Mouse (Mus musculus): ENCODE measurements around the gene Gnb1. TPM values are rescaled to one million over a fixed set of nuclear protein-coding genes. Genes with fewer than 3 reads are reported as not detected.

The Gnb1 gene
- polyA plus RNA-seq, 1 experiment: 1,603 TPM

DNA sequence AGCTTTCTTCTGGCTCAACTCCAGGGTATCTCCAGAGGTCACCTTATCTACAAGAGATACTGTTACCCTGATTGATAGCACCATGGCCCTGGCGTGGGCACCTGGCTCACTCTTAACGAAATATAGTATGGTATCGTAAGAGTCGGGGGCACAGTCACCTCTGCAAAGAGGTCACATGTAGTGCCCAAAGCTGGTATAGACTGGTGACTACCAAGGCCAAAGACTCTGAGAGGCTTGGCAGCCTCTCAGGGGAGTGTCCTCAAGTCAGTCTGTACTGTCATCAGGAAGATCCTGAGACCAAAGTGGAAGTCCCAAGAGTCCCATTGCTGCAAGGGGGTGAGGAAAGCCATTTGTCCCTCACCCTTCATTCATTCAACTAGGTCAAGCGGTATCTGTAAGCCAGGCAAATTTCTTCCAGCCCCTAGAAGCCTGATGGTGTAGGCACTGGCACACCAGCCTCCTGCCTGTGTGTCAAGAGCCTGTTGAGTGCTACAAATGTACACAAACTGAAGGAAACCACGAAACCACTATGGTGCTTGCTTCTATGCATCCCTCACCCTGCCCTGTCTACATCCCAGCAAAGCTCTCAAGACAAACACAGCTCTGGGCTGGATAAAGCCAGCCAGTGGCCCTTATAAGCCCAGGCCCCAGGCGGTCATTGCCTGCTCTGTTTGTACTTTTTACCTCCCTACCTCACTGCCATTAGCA is 100.0 kb downstream of the Gnb1 start:
- Histone ChIP-seq H3K4me1 (ENCODE audit: control insufficient read depth, insufficient read depth, insufficient read length, low read length) (no peaks in the 10 kb centered on the region), H3K27me3 (ENCODE audit: control insufficient read depth, insufficient read depth, low read length) (no peaks in the 10 kb centered on the region), H3K36me3 (ENCODE audit: control insufficient read depth, insufficient read depth, low read length) (peaks cover 45% of the 10 kb centered on the region), H3K4me3 (ENCODE audit: low read depth, low read length) (no peak overlapping the region), H3K27ac (ENCODE audit: insufficient read depth, low read depth, low read length) (no peak overlapping the region)
- 56% methylated on average over 7 of the region's 7 CpGs for WGBS
- TF ChIP-seq POLR2A (IDR thresholded peaks at IDR 0.05; ENCODE audit: low read depth, low read length) (no peak), CTCF (IDR thresholded peaks at IDR 0.05; ENCODE audit: extremely low read depth, insufficient read length, insufficient replicate concordance, low read depth, low read length) (no peak)

DNA sequence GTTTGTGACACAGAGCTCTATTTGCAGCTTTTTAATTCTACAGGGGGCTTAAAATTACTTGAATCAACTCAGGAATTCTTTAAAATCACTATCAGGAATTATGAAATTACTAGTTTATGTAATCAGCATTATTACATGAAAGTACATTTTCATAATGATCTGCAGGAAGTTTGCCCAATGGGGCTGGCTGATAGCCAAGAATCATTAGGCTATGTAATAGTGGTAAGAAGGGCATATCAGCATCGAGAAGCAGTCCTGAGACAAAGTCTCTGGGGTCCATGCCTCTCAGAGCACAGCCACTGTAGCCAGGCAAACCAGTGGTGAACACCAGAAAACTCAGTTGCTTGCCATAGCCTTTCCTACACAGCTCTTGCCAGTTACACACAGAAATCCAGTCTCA is 102.6 kb downstream of the Gnb1 start:
- TF ChIP-seq CTCF (IDR thresholded peaks at IDR 0.05; ENCODE audit: extremely low read depth, insufficient read length, insufficient replicate concordance, low read depth, low read length): no peak
- TF ChIP-seq POLR2A (IDR thresholded peaks at IDR 0.05; ENCODE audit: low read depth, low read length): no peak

GRCm38 (mm10) chr4:155595777-155596176 is 104.6 kb downstream of the Gnb1 start:
- peaks cover 4% of the 10 kb centered on the region; the same call in 1 of the 2 replicates for H3K36me3 ChIP-seq (ENCODE audit: control insufficient read depth, insufficient read depth, low read length)
- TF ChIP-seq CTCF (IDR thresholded peaks at IDR 0.05; ENCODE audit: extremely low read depth, insufficient read length, insufficient replicate concordance, low read depth, low read length) (no peak), POLR2A (IDR thresholded peaks at IDR 0.05; ENCODE audit: low read depth, low read length) (no peak)
- no peaks in the 10 kb centered on the region for H3K27me3 ChIP-seq (ENCODE audit: control insufficient read depth, insufficient read depth, low read length)
- 62% methylated on average over 3 of the region's 3 CpGs for WGBS
- H3K4me1 ChIP-seq (ENCODE audit: control insufficient read depth, insufficient read depth, insufficient read length, low read length): no peaks in the 10 kb centered on the region
- H3K27ac ChIP-seq (ENCODE audit: insufficient read depth, low read depth, low read length): no peak overlapping the region
- H3K4me3 ChIP-seq (ENCODE audit: low read depth, low read length): no peak overlapping the region

More for the DNA sequence above, 102.6 kb downstream of the Gnb1 start:
- Histone ChIP-seq H3K27me3 (ENCODE audit: control insufficient read depth, insufficient read depth, low read length) (no peaks in the 10 kb centered on the region), H3K4me3 (ENCODE audit: low read depth, low read length) (no peak overlapping the region), H3K36me3 (ENCODE audit: control insufficient read depth, insufficient read depth, low read length) (peaks cover 22% of the 10 kb centered on the region), H3K27ac (ENCODE audit: insufficient read depth, low read depth, low read length) (no peak overlapping the region), H3K4me1 (ENCODE audit: control insufficient read depth, insufficient read depth, insufficient read length, low read length) (no peaks in the 10 kb centered on the region)
- WGBS: 9% methylated on average over 1 of the region's 1 CpGs

DNA sequence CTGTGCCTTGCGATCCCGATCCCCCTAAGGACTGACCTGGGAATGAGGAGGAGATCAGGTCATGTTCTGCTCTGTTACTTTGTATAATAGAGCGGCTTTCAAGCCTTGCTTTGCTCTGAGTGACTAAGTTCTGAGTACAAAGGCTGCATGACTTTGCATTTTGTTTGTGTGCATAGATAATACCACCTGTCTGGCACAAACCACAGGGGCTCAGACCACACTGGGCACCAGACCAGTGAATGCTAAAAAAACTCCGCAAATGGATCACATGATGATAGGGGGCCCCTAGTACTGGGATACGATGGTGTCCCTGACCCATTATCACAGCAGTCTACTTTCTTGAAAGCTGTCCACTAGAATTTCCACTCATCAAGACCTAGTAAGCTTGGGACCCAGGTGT is 105.4 kb downstream of the Gnb1 start:
- 71% methylated on average over 5 of the region's 5 CpGs for WGBS
- H3K4me3 ChIP-seq (ENCODE audit: low read depth, low read length): no peak overlapping the region
- H3K36me3 ChIP-seq (ENCODE audit: control insufficient read depth, insufficient read depth, low read length): no peaks in the 10 kb centered on the region
- H3K27me3 ChIP-seq (ENCODE audit: control insufficient read depth, insufficient read depth, low read length): no peaks in the 10 kb centered on the region
- TF ChIP-seq POLR2A (IDR thresholded peaks at IDR 0.05; ENCODE audit: low read depth, low read length) (no peak), CTCF (IDR thresholded peaks at IDR 0.05; ENCODE audit: extremely low read depth, insufficient read length, insufficient replicate concordance, low read depth, low read length) (no peak)
- no peaks in the 10 kb centered on the region for H3K4me1 ChIP-seq (ENCODE audit: control insufficient read depth, insufficient read depth, insufficient read length, low read length)
- no peak overlapping the region for H3K27ac ChIP-seq (ENCODE audit: insufficient read depth, low read depth, low read length)

DNA sequence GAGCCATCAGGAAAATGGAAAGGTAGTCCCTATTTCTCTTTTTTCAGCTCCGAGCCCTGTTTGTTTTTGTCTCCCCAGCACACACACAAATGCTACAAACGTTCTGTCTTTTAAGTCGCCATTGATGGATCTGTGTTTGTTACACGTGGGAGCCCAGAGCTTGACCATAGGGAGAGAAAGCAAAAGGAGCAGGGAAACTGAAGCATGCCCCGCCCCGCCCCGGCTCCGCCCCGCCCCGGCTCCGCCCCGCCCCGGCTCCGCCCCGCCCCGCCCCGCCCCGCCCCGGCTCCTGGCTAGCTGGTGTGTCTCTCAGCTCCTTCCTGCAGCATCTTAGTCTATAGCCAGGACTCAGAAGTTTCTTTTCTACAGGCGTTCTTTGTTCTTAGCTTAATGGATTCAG is 107.4 kb downstream of the Gnb1 start:
- WGBS: 16% methylated on average over 20 of the region's 20 CpGs
- no peak for TF ChIP-seq POLR2A (IDR thresholded peaks at IDR 0.05; ENCODE audit: low read depth, low read length)
- no peak for TF ChIP-seq CTCF (IDR thresholded peaks at IDR 0.05; ENCODE audit: extremely low read depth, insufficient read length, insufficient replicate concordance, low read depth, low read length)
- 0 out of 2 replicates have a peak, but pooled peaks cover 2% of the 10 kb centered on the region for H3K36me3 ChIP-seq (ENCODE audit: control insufficient read depth, insufficient read depth, low read length)
- H3K27ac ChIP-seq (ENCODE audit: insufficient read depth, low read depth, low read length): no peak overlapping the region
- H3K4me3 ChIP-seq (ENCODE audit: low read depth, low read length): no peak overlapping the region
- H3K27me3 ChIP-seq (ENCODE audit: control insufficient read depth, insufficient read depth, low read length): no peaks in the 10 kb centered on the region
- H3K4me1 ChIP-seq (ENCODE audit: control insufficient read depth, insufficient read depth, insufficient read length, low read length): no peaks in the 10 kb centered on the region

- Histone ChIP-seq H3K27ac (ENCODE audit: insufficient read depth, low read depth, low read length) (peak overlapping the region; percentile 76), H3K27me3 (ENCODE audit: control insufficient read depth, insufficient read depth, low read length) (no peaks in the 10 kb centered on the region), H3K36me3 (ENCODE audit: control insufficient read depth, insufficient read depth, low read length) (0 out of 2 replicates have a peak, but pooled peaks cover 2% of the 10 kb centered on the region), H3K4me1 (ENCODE audit: control insufficient read depth, insufficient read depth, insufficient read length, low read length) (0 out of 2 replicates have a peak, but pooled peaks cover 2% of the 10 kb centered on the region), H3K4me3 (ENCODE audit: low read depth, low read length) (no peak overlapping the region)
- 64% methylated on average over 11 of the region's 11 CpGs for WGBS
- no peak for TF ChIP-seq POLR2A (IDR thresholded peaks at IDR 0.05; ENCODE audit: low read depth, low read length)
- no peak for TF ChIP-seq CTCF (IDR thresholded peaks at IDR 0.05; ENCODE audit: extremely low read depth, insufficient read length, insufficient replicate concordance, low read depth, low read length)
These were observed 109.0 kb downstream of the Gnb1 start for GRCm38 (mm10) chr4:155599901-155600825.
